Mouse (Mus musculus) erythroblast, embryonic 14.5 days (primary cell): ENCODE results near the gene Camsap1.

Experiments
- GATA1 ChIP-seq: IDR thresholded peaks from 2 replicates; pipeline ENCODE4 v1.6.1; 2012; ENCODE audit warnings: low read length, inconsistent platforms, mixed read lengths
- TAL1 ChIP-seq: IDR thresholded peaks from 3 replicates; pipeline ENCODE4 v1.6.1; 2012; ENCODE audit warnings: low read length, inconsistent platforms, mixed read lengths

DNA sequence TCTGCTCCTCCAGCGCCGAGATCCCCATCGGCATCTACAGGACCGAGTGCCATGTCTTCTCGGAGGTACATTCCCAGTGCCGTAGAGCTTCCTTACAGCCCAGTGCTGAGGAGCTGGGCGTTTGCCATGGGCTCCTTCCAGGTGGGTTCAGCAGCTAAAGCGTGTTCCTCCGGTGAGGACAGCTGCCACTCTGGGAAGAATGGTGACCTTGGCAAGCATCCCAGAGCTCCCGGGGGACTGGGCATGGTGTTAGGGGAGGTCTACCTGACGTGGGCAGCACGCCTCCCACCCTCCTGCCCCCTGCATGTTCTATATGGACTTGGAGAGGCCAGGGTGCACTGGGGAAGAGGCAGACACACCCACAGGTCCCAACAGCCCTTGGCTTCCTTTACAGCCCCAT is 73.2 kb downstream of the Camsap1 start:
- no peak for TF ChIP-seq GATA1
- no peak for TF ChIP-seq TAL1
